Mouse (Mus musculus) testis, adult 2 months (tissue): ENCODE data around the gene Crebzf.

Source experiments
- CTCF ChIP-seq: fragments of 200-500 bp; IDR thresholded peaks from 2 replicates; pipeline ENCODE4 v1.5.1; 2012; ENCODE audit warnings: low read depth, mild to moderate bottlenecking, inconsistent platforms, low read length, moderate library complexity; ENCODE audit not compliant: control insufficient read depth, insufficient read depth, insufficient replicate concordance
- POLR2A ChIP-seq: fragments of 200-500 bp; IDR thresholded peaks from 2 replicates; pipeline ENCODE4 v1.6.1; 2012; ENCODE audit warnings: low read depth, mild to moderate bottlenecking, inconsistent platforms, low read length, moderate library complexity; ENCODE audit not compliant: control insufficient read depth

DNA sequence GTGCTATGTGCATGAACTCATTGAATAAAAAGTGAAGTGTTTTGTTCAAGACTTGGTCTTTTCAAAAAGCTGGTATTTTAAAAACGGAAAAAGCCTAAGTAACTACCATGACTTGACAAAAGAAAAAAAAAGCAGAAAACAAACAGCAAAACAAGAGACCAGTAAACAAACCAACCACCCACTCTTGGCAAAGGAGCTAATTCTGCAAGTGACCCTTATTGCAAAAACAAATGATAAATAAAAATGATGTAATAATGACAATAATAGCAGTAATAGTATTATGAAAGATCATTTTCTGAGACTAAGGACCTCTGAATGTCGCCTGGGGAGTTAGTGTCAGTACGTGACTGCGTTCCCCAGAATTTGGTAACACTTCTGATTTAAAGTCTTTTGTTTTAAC, 459 bp upstream of the Crebzf start:
- no peak for TF ChIP-seq CTCF
- no peak for TF ChIP-seq POLR2A
